Mouse (Mus musculus) lung, postnatal 0 days (tissue): ENCODE measurements around the gene Hoxc8.

Source experiments
- CTCF ChIP-seq: IDR thresholded peaks from 2 replicates; pipeline ENCODE4 v1.5.1; 2016; ENCODE audit warnings: antibody characterized with exemption, mild to moderate bottlenecking
- EP300 ChIP-seq: IDR thresholded peaks from 2 replicates; pipeline ENCODE4 v1.6.1; 2016; ENCODE audit warnings: antibody characterized with exemption, mild to moderate bottlenecking, control low read depth

- TF ChIP-seq CTCF (no peak), EP300 (no peak)
Measured at GRCm38 (mm10) chr15:102972753-102973152, 17.7 kb upstream of the Hoxc8 start.
